Mouse (Mus musculus) brain, embryonic 14.5 days (tissue): ENCODE results near the gene Snx10. TPM values are rescaled to one million over a fixed set of nuclear protein-coding genes. Genes with fewer than 3 reads are reported as not detected.

Source experiments
- DNase-seq: peaks from one replicate; pipeline ENCODE4 v3.0.0-alpha.2; 2011; ENCODE audit warnings: low read depth
- CTCF ChIP-seq: fragments of 200-500 bp; IDR thresholded peaks from 2 replicates; pipeline ENCODE4 v1.5.1; 2012; ENCODE audit warnings: inconsistent platforms, mild to moderate bottlenecking, moderate library complexity, borderline replicate concordance; ENCODE audit not compliant: insufficient read depth, insufficient read length; ENCODE audit errors: extremely low read depth
- POLR2A ChIP-seq: fragments of 200-500 bp; IDR thresholded peaks from 2 replicates; pipeline ENCODE4 v1.6.1; 2012; ENCODE audit warnings: mild to moderate bottlenecking, inconsistent platforms, borderline replicate concordance; ENCODE audit not compliant: poor library complexity, insufficient read depth, insufficient read length, severe bottlenecking; ENCODE audit errors: extremely low read depth
- polyA plus RNA-seq: library from polyadenylated mRNA; depleted of rRNA; stranded (reverse); fragments of >200 nt; gene quantifications from 2 replicates; pipeline ENCODE4 v1.2.3, GENCODE M21; 2012

Gene Snx10
- polyA plus RNA-seq, 1 experiment, result 23.0 TPM

DNA sequence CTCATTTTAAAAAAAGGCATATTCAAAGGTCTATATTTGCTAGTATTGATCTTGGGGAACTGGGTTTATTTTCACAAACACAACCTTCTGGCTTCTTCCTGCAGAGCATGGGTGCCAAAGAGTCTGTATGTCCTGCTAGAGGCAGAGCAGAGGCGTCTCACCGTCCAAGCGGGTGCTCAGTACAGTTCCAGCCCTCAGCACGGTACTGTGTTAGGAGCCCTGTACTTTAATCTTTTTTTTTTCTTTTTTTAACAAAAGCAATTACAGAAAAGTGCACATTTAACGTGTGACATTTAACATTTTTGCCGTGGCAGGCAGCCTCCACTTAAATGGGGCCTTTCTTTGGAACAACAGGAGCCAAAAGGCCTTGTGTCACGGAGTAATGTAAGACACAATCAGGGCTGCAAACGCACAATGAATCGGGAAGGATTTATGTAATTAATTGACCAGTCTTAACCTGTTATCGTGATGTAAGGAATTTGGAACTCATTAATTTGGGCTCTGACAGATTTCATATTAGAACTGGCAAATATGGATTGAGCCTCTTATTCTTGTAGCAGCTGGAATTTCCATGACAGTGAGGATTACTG is 69.8 kb downstream of the Snx10 start:
- DNase-seq, result peak; percentile 76
- TF ChIP-seq POLR2A (no peak), CTCF (no peak)

DNA sequence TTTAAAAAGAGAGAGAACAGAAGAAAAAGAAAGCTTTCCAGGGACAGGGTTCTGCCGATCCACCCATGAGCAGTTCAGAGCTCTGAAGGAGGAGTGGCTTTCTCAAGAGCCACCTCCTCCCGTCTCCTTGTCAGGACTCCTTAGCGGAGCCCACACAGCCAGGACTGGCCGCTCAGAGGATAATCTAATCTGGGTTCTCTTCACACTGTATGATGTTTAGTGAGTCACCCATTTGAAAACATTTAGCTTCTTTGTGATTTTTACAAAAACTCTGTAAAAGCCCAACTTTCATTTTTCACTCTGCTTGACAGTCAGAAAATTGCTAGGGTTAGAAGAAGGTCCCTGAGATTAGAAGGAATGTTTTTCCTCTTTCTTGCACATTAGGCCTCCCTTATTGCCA is 70.8 kb downstream of the Snx10 start:
- no peak for DNase-seq
- TF ChIP-seq CTCF, result no peak
- no peak for TF ChIP-seq POLR2A

DNA sequence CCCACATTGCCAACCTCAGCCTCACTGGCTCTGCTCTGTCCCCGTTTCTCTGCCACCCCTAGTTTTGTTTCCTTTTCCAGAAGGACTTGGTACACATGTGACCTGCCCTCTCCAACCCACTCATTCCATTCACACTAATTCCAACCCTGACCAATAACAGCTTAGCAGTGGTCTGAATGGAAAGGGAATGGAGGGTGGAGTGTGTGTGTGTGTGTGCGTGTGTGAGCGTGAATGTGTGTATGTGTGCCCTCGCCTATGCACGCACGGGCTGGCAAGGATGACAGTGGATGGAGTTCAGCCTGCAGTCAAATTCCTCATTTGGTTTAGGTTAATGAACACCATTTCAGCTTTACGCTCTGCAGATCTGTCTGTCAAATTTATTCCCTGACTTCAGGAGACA is 74.4 kb downstream of the Snx10 start:
- TF ChIP-seq POLR2A, result no peak
- no peak for TF ChIP-seq CTCF

DNA sequence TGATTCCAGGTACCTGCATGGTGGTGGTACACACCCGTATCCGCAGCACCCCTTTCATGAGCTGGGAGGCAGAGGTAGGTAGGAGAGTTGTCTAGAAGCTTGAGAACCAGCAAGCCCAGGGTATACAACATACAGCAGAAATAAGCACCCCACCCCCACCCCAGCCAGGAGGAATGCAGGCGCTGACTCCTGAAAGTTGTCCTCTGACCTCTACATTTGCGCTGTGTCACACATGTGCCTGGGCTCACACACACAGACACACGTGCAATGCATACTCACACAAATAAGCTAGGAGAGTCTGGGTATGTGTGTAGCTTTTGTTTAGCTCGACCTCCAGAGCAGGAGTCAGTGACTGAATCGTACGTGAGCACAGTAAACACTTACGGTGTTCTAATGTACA is 76.7 kb downstream of the Snx10 start:
- no peak for TF ChIP-seq CTCF
- no peak for TF ChIP-seq POLR2A
- DNase-seq, result no peak

More for the DNA sequence above, 74.4 kb downstream of the Snx10 start:
- DNase-seq, result no peak

DNA sequence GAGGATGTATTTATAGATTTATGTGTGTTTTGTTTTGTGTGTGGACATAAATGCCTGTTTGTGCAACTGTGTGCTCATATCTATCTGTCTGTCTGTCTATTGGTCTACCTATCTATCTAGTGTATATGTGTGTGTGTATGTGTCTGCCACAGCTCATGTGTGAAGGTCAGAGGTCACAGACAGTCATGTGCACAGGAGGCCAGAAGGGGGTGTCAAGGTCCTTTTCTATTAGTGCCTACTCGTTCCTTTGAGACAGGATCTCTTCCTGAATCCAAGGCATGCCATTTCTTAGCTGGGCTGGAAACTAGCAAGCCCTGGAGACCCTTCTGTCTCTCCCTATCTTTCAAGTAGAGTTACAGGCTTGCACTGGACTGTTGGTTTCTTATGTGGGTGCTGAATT is 78.6 kb downstream of the Snx10 start:
- no peak for TF ChIP-seq POLR2A
- no peak for TF ChIP-seq CTCF

DNA sequence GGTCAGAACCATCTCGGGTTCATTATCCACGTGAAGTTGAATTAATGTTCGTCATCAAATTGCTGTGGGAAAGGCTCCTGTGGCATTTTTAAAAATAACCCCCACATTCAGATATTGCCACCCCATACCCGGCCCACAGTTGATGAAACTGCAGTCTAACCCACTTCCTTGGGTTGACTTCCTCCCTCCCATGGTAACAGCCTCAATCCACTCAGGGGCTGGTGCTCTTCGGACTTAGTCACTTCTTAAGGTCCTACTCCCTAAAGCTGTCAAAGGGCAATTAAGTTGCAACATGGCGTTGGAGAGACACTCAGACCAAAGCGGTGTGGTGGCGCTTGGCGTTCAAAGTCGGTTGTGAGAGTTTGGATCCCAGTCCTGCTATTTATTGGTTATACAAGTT is 80.0 kb downstream of the Snx10 start:
- DNase-seq, result no peak

More for the DNA sequence above, 78.6 kb downstream of the Snx10 start:
- DNase-seq, result no peak

DNA sequence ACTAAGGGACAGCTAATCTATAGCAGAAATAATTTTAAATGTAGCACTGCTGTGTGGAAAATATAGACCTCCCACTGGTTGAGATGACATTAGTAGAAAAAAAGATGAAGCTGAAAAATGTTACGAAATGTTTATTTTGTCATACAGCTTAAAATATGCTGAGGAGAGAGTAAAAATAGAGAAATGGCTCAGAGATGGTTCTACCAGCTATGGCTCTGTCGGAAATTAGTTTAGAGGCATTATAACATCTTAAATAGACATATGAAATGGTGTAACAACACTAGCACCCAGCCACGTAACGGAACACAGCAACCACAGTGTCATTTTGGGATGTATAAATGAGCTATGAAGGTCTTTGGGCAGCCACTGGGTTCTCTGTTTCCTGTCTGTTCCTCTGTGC is 82.5 kb downstream of the Snx10 start:
- no peak for TF ChIP-seq CTCF
- TF ChIP-seq POLR2A, result no peak
- no peak for DNase-seq

More for the DNA sequence above, 80.0 kb downstream of the Snx10 start:
- no peak for TF ChIP-seq CTCF
- TF ChIP-seq POLR2A, result no peak

DNA sequence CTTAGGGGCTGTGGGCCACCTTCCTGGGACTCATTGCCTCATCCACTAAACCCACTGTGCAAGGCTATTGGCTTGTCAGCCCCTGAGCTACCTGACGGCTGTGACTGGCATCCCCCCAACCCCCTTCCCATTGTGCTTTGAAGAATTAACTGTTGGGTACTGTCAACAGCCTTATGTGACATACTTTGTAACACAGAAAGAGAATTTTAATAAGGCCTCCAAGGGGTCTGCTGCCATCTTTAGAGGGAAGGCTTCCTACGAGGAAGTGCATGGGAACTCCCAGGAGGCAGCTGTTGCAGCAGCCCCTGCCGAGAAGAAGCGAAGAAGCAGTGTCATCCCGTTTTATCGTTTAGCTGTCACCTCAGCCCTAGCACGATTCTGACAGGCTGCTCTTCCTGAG is 83.1 kb downstream of the Snx10 start:
- TF ChIP-seq CTCF, result no peak
- peak; percentile 79 for DNase-seq

DNA sequence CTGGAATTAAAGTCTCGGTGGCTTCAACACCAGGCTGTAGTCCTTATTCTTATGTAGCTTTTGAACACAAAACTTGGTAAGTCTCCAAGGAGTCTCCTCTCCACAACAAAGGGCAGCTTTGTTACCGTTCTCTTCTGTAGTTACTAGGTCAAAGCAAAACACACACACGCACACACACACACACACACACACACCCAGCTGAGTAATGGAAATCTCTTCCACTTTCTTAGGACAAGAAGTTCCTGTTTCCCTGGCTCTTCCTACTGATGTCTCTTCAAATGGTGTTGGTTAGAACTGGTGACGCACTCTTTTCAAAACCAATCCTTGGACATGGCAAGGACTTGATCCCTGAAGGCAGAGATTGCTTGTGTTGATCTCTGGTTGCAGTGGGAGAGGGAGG is 87.9 kb downstream of the Snx10 start:
- no peak for DNase-seq
- no peak for TF ChIP-seq POLR2A
- no peak for TF ChIP-seq CTCF

DNA sequence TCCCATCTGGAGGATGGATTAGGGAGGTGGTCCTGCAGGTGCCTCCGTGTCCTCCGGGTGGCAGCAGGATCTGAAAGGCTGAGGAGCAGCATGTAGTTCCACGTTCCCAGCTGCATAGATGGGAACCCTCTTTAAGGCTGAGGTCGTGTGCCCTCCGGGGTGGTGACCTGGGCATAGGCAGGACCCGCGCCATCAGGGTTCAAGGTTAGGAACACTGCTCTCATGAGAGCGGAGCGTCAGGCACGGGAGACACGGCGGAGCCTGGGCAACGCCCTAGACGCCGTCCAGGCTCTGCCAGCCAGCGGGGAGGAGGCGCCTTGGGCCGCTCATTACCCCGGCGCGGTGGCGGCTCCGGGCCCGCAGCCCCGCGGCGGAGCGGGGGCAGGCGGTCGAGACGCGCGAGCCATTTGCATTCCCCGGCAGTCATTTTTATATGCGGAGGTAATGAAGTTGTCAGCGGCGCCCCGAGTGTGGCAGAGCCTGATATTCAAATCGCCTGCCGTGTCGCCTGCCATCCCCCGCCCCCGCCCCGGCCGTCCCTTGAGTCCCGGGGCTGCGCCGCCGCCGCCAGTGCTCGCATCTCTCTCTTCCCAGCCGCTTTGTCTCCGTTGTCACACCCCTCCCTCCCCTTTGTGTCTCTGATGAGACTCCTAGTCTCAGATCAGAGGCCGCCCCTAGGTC is 88.8 kb downstream of the Snx10 start:
- DNase-seq, result peak; percentile 90
- TF ChIP-seq POLR2A, result no peak; the same call in 1 of the 2 replicates
- peak; percentile 73 for TF ChIP-seq CTCF

DNA sequence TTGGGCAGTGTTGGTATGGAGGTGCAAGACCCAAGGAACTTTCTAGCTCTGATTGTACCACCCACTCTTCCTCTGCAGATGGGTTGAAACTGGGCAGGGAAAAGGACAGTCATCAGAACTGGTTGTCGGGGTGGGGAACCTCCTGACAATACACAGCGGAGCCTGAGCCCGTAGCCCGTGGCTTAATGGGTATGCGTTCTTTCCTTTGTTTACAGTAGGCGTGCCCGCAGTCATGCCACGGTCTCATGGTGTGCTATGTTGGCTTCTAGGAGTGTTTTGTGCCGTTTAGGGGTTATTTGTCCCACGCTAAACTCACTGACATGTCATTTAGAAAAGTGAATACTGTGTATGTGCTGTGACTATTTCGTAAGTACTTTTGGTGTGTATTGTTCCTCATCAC is 90.0 kb downstream of the Snx10 start:
- TF ChIP-seq CTCF, result no peak
- TF ChIP-seq POLR2A, result no peak
- no peak for DNase-seq

DNA sequence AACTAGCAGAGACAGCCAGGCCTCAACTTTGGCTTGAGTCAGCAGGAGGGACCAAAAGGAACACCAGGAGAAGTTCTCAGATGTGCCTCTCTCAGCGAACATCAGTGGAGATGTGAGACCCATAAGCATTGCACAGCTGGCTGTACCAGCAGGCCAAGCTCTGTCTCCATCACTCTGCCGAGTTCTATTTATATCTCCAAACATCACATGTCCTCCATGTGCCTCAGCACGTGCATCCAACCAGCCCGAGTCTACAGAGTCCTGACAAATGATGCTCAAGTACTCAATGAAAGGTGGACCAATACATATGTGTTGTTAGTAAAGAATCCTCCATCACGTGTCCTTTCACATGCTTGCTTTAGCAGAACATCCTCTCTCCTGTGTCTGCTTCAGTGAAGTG is 103.1 kb downstream of the Snx10 start:
- no peak for TF ChIP-seq POLR2A
- no peak for TF ChIP-seq CTCF
- no peak for DNase-seq
